Mouse (Mus musculus) brown adipose tissue, adult 24 weeks (tissue): Measurements from ENCODE around the gene Birc2. TPM values are rescaled to one million over a fixed set of nuclear protein-coding genes. Genes with fewer than 3 reads are reported as not detected.

Experiments used
- H3K27ac ChIP-seq: fragments of 200-500 bp; replicated peaks from 2 replicates; pipeline ENCODE4 v1.5.1; 2012; ENCODE audit warnings: low read depth, mild to moderate bottlenecking, low read length
- H3K4me1 ChIP-seq: fragments of 200-500 bp; 2 replicates; pipeline ENCODE4 v1.6.1; 2012; ENCODE audit warnings: low read length, mixed read lengths; ENCODE audit not compliant: control insufficient read depth, insufficient read depth, insufficient read length
- H3K4me3 ChIP-seq: fragments of 200-500 bp; 2 replicates; pipeline ENCODE4 v1.5.1; 2012; ENCODE audit warnings: low read depth, mild to moderate bottlenecking, low read length, moderate library complexity; ENCODE audit not compliant: insufficient read depth
- polyA plus RNA-seq: library from polyadenylated mRNA; stranded (reverse); fragments of >200 nt; gene quantifications from 2 replicates; pipeline ENCODE4 v1.2.4, GENCODE M21; 2012; ENCODE audit not compliant: missing spikeins, insufficient read depth, insufficient read length

Birc2 gene
- polyA plus RNA-seq, 1 experiment = 10.1 TPM

GRCm38 (mm10) chr9:7780250-7781150 lies 56.4 kb downstream of the Birc2 start:
- H3K27ac ChIP-seq = no peak overlapping the region
- peaks cover 2% of the 10 kb centered on the region; the same call in 1 of the 2 replicates for H3K4me1 ChIP-seq
- H3K4me3 ChIP-seq = no peak overlapping the region

GRCm38 (mm10) chr9:7779786-7780185 lies 57.1 kb downstream of the Birc2 start:
- no peak overlapping the region for H3K27ac ChIP-seq
- H3K4me1 ChIP-seq = no peaks in the 10 kb centered on the region
- no peak overlapping the region for H3K4me3 ChIP-seq

GRCm38 (mm10) chr9:7778771-7779170 lies 58.1 kb downstream of the Birc2 start:
- no peak overlapping the region for H3K27ac ChIP-seq
- H3K4me1 ChIP-seq = no peaks in the 10 kb centered on the region
- no peak overlapping the region for H3K4me3 ChIP-seq

- no peak overlapping the region for H3K4me3 ChIP-seq
- no peaks in the 10 kb centered on the region for H3K4me1 ChIP-seq
- no peak overlapping the region for H3K27ac ChIP-seq
Measured at GRCm38 (mm10) chr9:7777652-7778051, 59.2 kb downstream of the Birc2 start.

GRCm38 (mm10) chr9:7776940-7777339 lies 59.9 kb downstream of the Birc2 start:
- Histone ChIP-seq H3K27ac (no peak overlapping the region), H3K4me1 (no peaks in the 10 kb centered on the region)

GRCm38 (mm10) chr9:7775986-7776385 lies 60.9 kb downstream of the Birc2 start:
- H3K27ac ChIP-seq = no peak overlapping the region
- no peak overlapping the region for H3K4me3 ChIP-seq
- H3K4me1 ChIP-seq = no peaks in the 10 kb centered on the region

More at GRCm38 (mm10) chr9:7776940-7777339, 59.9 kb downstream of the Birc2 start:
- H3K4me3 ChIP-seq = no peak overlapping the region

- H3K27ac ChIP-seq = no peak overlapping the region
- H3K4me3 ChIP-seq = no peak overlapping the region
- peaks cover 3% of the 10 kb centered on the region; the same call in 1 of the 2 replicates for H3K4me1 ChIP-seq
Measured at GRCm38 (mm10) chr9:7775011-7775410, 61.9 kb downstream of the Birc2 start.

- H3K4me1 ChIP-seq = peaks cover 4% of the 10 kb centered on the region; the same call in 1 of the 2 replicates
- 0 out of 2 replicates have a peak overlapping the region, but pooled peaks have one; percentile 36 for H3K27ac ChIP-seq
- H3K4me3 ChIP-seq = no peak overlapping the region
Measured at GRCm38 (mm10) chr9:7774538-7774937, 62.3 kb downstream of the Birc2 start.

- no peak overlapping the region for H3K4me3 ChIP-seq
Measured at GRCm38 (mm10) chr9:7773686-7774085, 63.2 kb downstream of the Birc2 start.

GRCm38 (mm10) chr9:7772773-7773454 lies 64.0 kb downstream of the Birc2 start:
- no peak overlapping the region for H3K27ac ChIP-seq
- H3K4me3 ChIP-seq = no peak overlapping the region
- H3K4me1 ChIP-seq = peaks cover 4% of the 10 kb centered on the region; the same call in 1 of the 2 replicates

More at GRCm38 (mm10) chr9:7773686-7774085, 63.2 kb downstream of the Birc2 start:
- H3K27ac ChIP-seq = no peak overlapping the region
- peaks cover 4% of the 10 kb centered on the region; the same call in 1 of the 2 replicates for H3K4me1 ChIP-seq

GRCm38 (mm10) chr9:7772361-7772760 lies 64.5 kb downstream of the Birc2 start:
- Histone ChIP-seq H3K4me1 (peaks cover 8% of the 10 kb centered on the region; the same call in 1 of the 2 replicates), H3K27ac (no peak overlapping the region), H3K4me3 (no peak overlapping the region)

GRCm38 (mm10) chr9:7769491-7769890 lies 67.4 kb downstream of the Birc2 start:
- peaks cover 10% of the 10 kb centered on the region; the same call in 1 of the 2 replicates for H3K4me1 ChIP-seq
- no peak overlapping the region for H3K4me3 ChIP-seq
- peak overlapping the region; percentile 73 for H3K27ac ChIP-seq

GRCm38 (mm10) chr9:7769081-7769480 lies 67.8 kb downstream of the Birc2 start:
- Histone ChIP-seq H3K4me3 (no peak overlapping the region), H3K27ac (peak overlapping the region; percentile 74), H3K4me1 (peaks cover 10% of the 10 kb centered on the region; the same call in 1 of the 2 replicates)
